Mouse (Mus musculus) CH12.LX (cell line): ENCODE data around the gene Tspan9. TPM values are rescaled to one million over a fixed set of nuclear protein-coding genes. Genes with fewer than 3 reads are reported as not detected.

Source experiments
- DNase-seq: peaks from one replicate; pipeline ENCODE4 v3.0.0-alpha.2; 2013; ENCODE audit errors: extremely low read depth
- H3K27ac ChIP-seq: 2 replicates; pipeline ENCODE4 v1.5.1; 2012; ENCODE audit warnings: low read depth, mild to moderate bottlenecking, control low read depth, moderate library complexity; ENCODE audit not compliant: insufficient read depth
- H3K27me3 ChIP-seq: replicated peaks from 2 replicates; pipeline ENCODE3; 2012; ENCODE audit warnings: inconsistent platforms
- H3K36me3 ChIP-seq, 2 experiments: replicated peaks in 1 of 2; 2 replicates each; pipeline versions ENCODE3 to v1.6.1; 2012; ENCODE audit warnings: inconsistent platforms in 1 of 2, low read length in 1 of 2, mild to moderate bottlenecking in 1 of 2, mixed read lengths in 1 of 2, moderate library complexity in 1 of 2; ENCODE audit not compliant: control insufficient read depth in 1 of 2, insufficient read depth in 1 of 2
- H3K4me1 ChIP-seq, 2 experiments: 2 replicates each; pipeline ENCODE4 v1.6.1; 2012; ENCODE audit warnings: inconsistent platforms in 1 of 2, moderate library complexity in 1 of 2; ENCODE audit not compliant: insufficient read depth in 2 of 2, control insufficient read depth in 1 of 2
- H3K4me2 ChIP-seq: 2 replicates; pipeline ENCODE4 v1.6.1; 2012; ENCODE audit warnings: low read depth, mild to moderate bottlenecking, control low read depth; ENCODE audit not compliant: poor library complexity, insufficient read depth, severe bottlenecking
- H3K4me3 ChIP-seq, 3 experiments: fragments of 150-350 bp in 1 of 3; sonication (generic) in 1 of 3; replicated peaks in 1 of 3; 2 replicates each; pipeline versions ENCODE3 to v1.5.1; 2011 to 2012; ENCODE audit warnings: low read depth in 2 of 3, low read length in 2 of 3, mild to moderate bottlenecking in 2 of 3, moderate library complexity in 2 of 3, control low read depth in 1 of 3, improper control_type of control experiment in 1 of 3, inconsistent platforms in 1 of 3, mixed read lengths in 1 of 3; ENCODE audit not compliant: poor library complexity in 1 of 3
- H3K79me2 ChIP-seq: replicated peaks from 2 replicates; pipeline ENCODE4 v1.6.1; 2012; ENCODE audit warnings: mild to moderate bottlenecking, moderate library complexity; ENCODE audit not compliant: control insufficient read depth, poor library complexity, insufficient read depth, severe bottlenecking; ENCODE audit errors: extremely low read depth
- H3K9ac ChIP-seq: 2 replicates; pipeline ENCODE4 v1.6.1; 2012; ENCODE audit warnings: low read depth, mild to moderate bottlenecking, control low read depth, moderate library complexity; ENCODE audit not compliant: insufficient read depth
- H3K9me3 ChIP-seq: replicated peaks from 2 replicates; pipeline ENCODE3; 2012; ENCODE audit warnings: low read length, inconsistent platforms, mixed read lengths
- BHLHE40 ChIP-seq: IDR thresholded peaks from 2 replicates; pipeline ENCODE4 v1.6.1; 2011; ENCODE audit warnings: mild to moderate bottlenecking, low read depth, low read length, improper control_type of control experiment
- CHD1 ChIP-seq: IDR thresholded peaks from 2 replicates; pipeline ENCODE4 v1.6.1; 2012; ENCODE audit warnings: low read depth, low read length, improper control_type of control experiment, inconsistent platforms
- CHD2 ChIP-seq: IDR thresholded peaks from 2 replicates; pipeline ENCODE4 v1.6.1; 2011; ENCODE audit warnings: low read length, improper control_type of control experiment
- CTCF ChIP-seq, 2 experiments: IDR thresholded peaks in 1 of 2; conservative IDR thresholded peaks in 1 of 2; 2 replicates each; pipeline ENCODE4 v1.5.1; 2011 to 2012; ENCODE audit warnings: low read depth in 2 of 2, low read length in 2 of 2, improper control_type of control experiment in 1 of 2, inconsistent platforms in 1 of 2, mild to moderate bottlenecking in 1 of 2, moderate library complexity in 1 of 2
- ELF1 ChIP-seq: IDR thresholded peaks from 2 replicates; pipeline ENCODE4 v1.6.1; 2014; ENCODE audit warnings: low read depth, mild to moderate bottlenecking, inconsistent platforms, low read length, improper control_type of control experiment
- ETS1 ChIP-seq: conservative IDR thresholded peaks from 2 replicates; pipeline ENCODE4 v1.6.1; 2012; ENCODE audit warnings: low read depth, mild to moderate bottlenecking, inconsistent platforms, low read length, improper control_type of control experiment, moderate library complexity
- HCFC1 ChIP-seq: IDR thresholded peaks from 2 replicates; pipeline ENCODE4 v1.6.1; 2012; ENCODE audit warnings: low read depth, mild to moderate bottlenecking, inconsistent platforms, low read length, improper control_type of control experiment
- JUN ChIP-seq: IDR thresholded peaks from 2 replicates; pipeline ENCODE4 v1.6.1; 2011; ENCODE audit warnings: low read depth, mild to moderate bottlenecking, low read length, improper control_type of control experiment, moderate library complexity; ENCODE audit not compliant: insufficient read depth
- JUND ChIP-seq: conservative IDR thresholded peaks from 2 replicates; pipeline ENCODE4 v1.6.1; 2011; ENCODE audit warnings: low read depth, low read length, improper control_type of control experiment
- MAFK ChIP-seq: IDR thresholded peaks from 2 replicates; pipeline ENCODE4 v1.6.1; 2011; ENCODE audit warnings: low read length, improper control_type of control experiment; ENCODE audit not compliant: insufficient replicate concordance
- MAX ChIP-seq: IDR thresholded peaks from 2 replicates; pipeline ENCODE4 v1.6.1; 2011; ENCODE audit warnings: low read length, improper control_type of control experiment
- MAZ ChIP-seq: IDR thresholded peaks from 2 replicates; pipeline ENCODE4 v1.6.1; 2012; ENCODE audit warnings: low read depth, mild to moderate bottlenecking, inconsistent platforms, low read length, improper control_type of control experiment, moderate library complexity
- NRF1 ChIP-seq: IDR thresholded peaks from 2 replicates; pipeline ENCODE4 v1.6.1; 2014; ENCODE audit warnings: low read depth, mild to moderate bottlenecking, inconsistent platforms, low read length, improper control_type of control experiment, moderate library complexity
- POLR2A ChIP-seq: IDR thresholded peaks from 2 replicates; pipeline ENCODE4 v1.6.1; 2011; ENCODE audit warnings: low read depth, mild to moderate bottlenecking, improper control_type of control experiment, low read length
- POLR2AphosphoS2 ChIP-seq: IDR thresholded peaks from 2 replicates; pipeline ENCODE4 v1.6.1; 2011; ENCODE audit warnings: low read depth, low read length, improper control_type of control experiment
- RAD21 ChIP-seq: IDR thresholded peaks from 2 replicates; pipeline ENCODE4 v1.6.1; 2011; ENCODE audit warnings: low read depth, mild to moderate bottlenecking, low read length, improper control_type of control experiment, moderate library complexity
- RCOR1 ChIP-seq: conservative IDR thresholded peaks from 2 replicates; pipeline ENCODE4 v1.6.1; 2012; ENCODE audit warnings: low read depth, mild to moderate bottlenecking, inconsistent platforms, low read length, improper control_type of control experiment
- TCF12 ChIP-seq: IDR thresholded peaks from 2 replicates; pipeline ENCODE4 v1.6.1; 2014; ENCODE audit warnings: low read depth, mild to moderate bottlenecking, inconsistent platforms, low read length, improper control_type of control experiment
- UBTF ChIP-seq: IDR thresholded peaks from 2 replicates; pipeline ENCODE4 v1.6.1; 2012; ENCODE audit warnings: low read depth, mild to moderate bottlenecking, inconsistent platforms, low read length, improper control_type of control experiment, moderate library complexity
- USF1 ChIP-seq: IDR thresholded peaks from 2 replicates; pipeline ENCODE4 v1.6.1; 2014; ENCODE audit warnings: low read depth, mild to moderate bottlenecking, inconsistent platforms, low read length, improper control_type of control experiment
- USF2 ChIP-seq: conservative IDR thresholded peaks from 2 replicates; pipeline ENCODE4 v1.6.1; 2011; ENCODE audit warnings: low read depth, low read length, improper control_type of control experiment
- ZC3H11A ChIP-seq: IDR thresholded peaks from 2 replicates; pipeline ENCODE4 v1.6.1; 2012; ENCODE audit warnings: low read depth, mild to moderate bottlenecking, inconsistent platforms, low read length, improper control_type of control experiment
- ZKSCAN1 ChIP-seq: IDR thresholded peaks from 2 replicates; pipeline ENCODE4 v1.6.1; 2012; ENCODE audit warnings: low read depth, inconsistent platforms, low read length, improper control_type of control experiment, borderline replicate concordance
- ZMIZ1 ChIP-seq: IDR thresholded peaks from 2 replicates; pipeline ENCODE4 v1.6.1; 2012; ENCODE audit warnings: low read depth, mild to moderate bottlenecking, inconsistent platforms, low read length, improper control_type of control experiment
- dilution Hi-C: fragments of 300-500 bp; cut with MboI; formaldehyde crosslinking; loops from 2 replicates; pipeline ENCODE4 v1.14.3; 2020; ENCODE audit warnings: low sequenced_read_pairs; ENCODE audit not compliant: extremely low pct_unique_long_range_greater_than_20kb, extremely low pct_ligation_motif_present
- in situ Hi-C: fragments of 300-500 bp; cut with MboI; formaldehyde crosslinking; loops from 3 replicates; pipeline ENCODE4 v1.14.3; 2019; ENCODE audit warnings: low sequenced_read_pairs, low pct_ligation_motif_present, low pct_unique_long_range_greater_than_20kb, mixed read lengths
- polyA plus RNA-seq: library from polyadenylated mRNA; unstranded; fragments of >175 nt; gene quantifications from 2 replicates; pipeline ENCODE4 v1.2.1, GENCODE M21; 2012; ENCODE audit warnings: low read depth; ENCODE audit not compliant: insufficient read length
- total RNA-seq, 2 experiments: library from RNA; depleted of rRNA; stranded (reverse); fragments of 300-350 nt in 1 of 2; fragments of >200 nt in 1 of 2; gene quantifications; 2 replicates each; pipeline ENCODE4 v1.2.3; 2012 to 2014

Tspan9 gene
- total and polyA plus RNA-seq, 3 experiments = 0.40 to 0.98 (median 0.71) TPM

DNA sequence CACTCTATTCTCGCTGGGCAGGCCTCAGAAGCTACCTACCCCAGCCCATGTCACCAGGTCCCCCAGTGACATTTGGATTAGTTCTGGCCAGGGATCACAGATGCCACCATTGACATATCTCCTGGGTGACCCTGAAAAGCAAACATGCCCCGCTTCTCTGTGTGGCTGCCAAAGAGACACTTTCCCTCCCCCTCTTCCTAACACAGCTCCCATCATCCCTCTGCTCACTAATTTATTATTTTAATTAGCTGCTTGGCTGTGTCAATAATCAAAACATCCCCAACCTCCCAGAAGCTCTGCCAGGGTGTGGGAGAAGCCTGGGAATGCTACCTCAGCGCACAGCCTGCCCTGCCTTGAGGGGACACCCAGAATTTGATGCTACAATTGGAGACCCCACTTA, 226.4 kb downstream of the Tspan9 start:
- H3K27ac ChIP-seq = no peak overlapping the region
- in situ Hi-C loops = loop anchor here (25.0 kb wide), 1 partner anchor 380 kb away; no protein-coding TSS in a partner anchor
- H3K79me2 ChIP-seq = no peaks in the 10 kb centered on the region
- dilution Hi-C loops = no loop called here
- no peaks in the 10 kb centered on the region for H3K36me3 ChIP-seq
- no peak overlapping the region for H3K9ac ChIP-seq
- H3K9me3 ChIP-seq = peaks cover 12% of the 10 kb centered on the region
- H3K4me3 ChIP-seq = no peak overlapping the region
- DNase-seq = no peak
- H3K27me3 ChIP-seq = peaks cover 68% of the 10 kb centered on the region
- no peak for TF ChIP-seq JUND
- no peak for TF ChIP-seq CHD2
- no peak for TF ChIP-seq RCOR1
- no peak for TF ChIP-seq HCFC1
- TF ChIP-seq POLR2AphosphoS2 = no peak
- no peak for TF ChIP-seq CTCF (conservative IDR thresholded peaks at IDR 0.05 in 1 of 2, IDR thresholded peaks at IDR 0.05 in 1 of 2; ENCODE audit: low read depth in 2 of 2, low read length in 2 of 2)
- TF ChIP-seq ZC3H11A = no peak
- no peak for TF ChIP-seq BHLHE40
- TF ChIP-seq RAD21 = no peak
- no peak for TF ChIP-seq MAZ
- no peak for TF ChIP-seq ELF1
- TF ChIP-seq CHD1 = no peak
- no peak for TF ChIP-seq ZMIZ1
- TF ChIP-seq USF1 = no peak
- TF ChIP-seq TCF12 = no peak
- H3K4me2 ChIP-seq = no peak overlapping the region
- peaks cover 0 to 4% of the 10 kb centered on the region in 2 experiments; a peak in 1 of 4 replicates for H3K4me1 ChIP-seq

DNA sequence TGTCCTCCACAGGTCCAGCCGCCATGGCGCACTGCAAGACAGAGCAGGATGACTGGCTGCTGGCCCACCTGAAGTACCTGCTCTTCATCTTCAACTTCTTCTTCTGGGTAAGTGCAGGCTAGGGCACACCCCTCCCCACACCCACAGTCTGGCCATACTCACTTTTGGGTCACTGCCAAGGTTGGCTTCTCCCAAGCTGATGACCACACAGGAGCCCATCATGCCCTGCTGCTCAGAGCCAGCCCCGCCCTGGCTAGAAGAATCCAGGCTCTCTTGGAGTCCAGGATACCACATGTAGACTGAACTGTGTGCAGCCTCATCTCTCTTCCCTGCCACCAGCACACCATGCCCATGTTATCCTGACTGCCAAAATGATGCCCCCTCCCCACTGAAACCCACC, 230.5 kb downstream of the Tspan9 start:
- H3K36me3 ChIP-seq = no peaks in the 10 kb centered on the region
- H3K9me3 ChIP-seq = peaks cover 12% of the 10 kb centered on the region
- TF ChIP-seq CHD2 (no peak), POLR2A (no peak), UBTF (no peak), USF2 (no peak), CTCF (conservative IDR thresholded peaks at IDR 0.05 in 1 of 2, IDR thresholded peaks at IDR 0.05 in 1 of 2; ENCODE audit: low read depth in 2 of 2, low read length in 2 of 2) (no peak), NRF1 (no peak), MAX (no peak), ETS1 (no peak), ELF1 (no peak), TCF12 (no peak), ZKSCAN1 (no peak), MAFK (no peak), JUN (no peak), HCFC1 (no peak)
- H3K27ac ChIP-seq = no peak overlapping the region
- dilution Hi-C loops = no loop called here
- no peaks in the 10 kb centered on the region for H3K4me1 ChIP-seq
- no peak overlapping the region for H3K9ac ChIP-seq
- in situ Hi-C loops = loop anchor here (25.0 kb wide), 1 partner anchor 376 kb away; no protein-coding TSS in a partner anchor
- H3K4me3 ChIP-seq = no peak overlapping the region
- H3K27me3 ChIP-seq = peaks cover 72% of the 10 kb centered on the region
- H3K79me2 ChIP-seq = no peaks in the 10 kb centered on the region
- DNase-seq = no peak
- H3K4me2 ChIP-seq = no peak overlapping the region
